Mouse (Mus musculus) forebrain, embryonic 10.5 days (tissue): ENCODE data around the gene Mrgprb8. TPM values are rescaled to one million over a fixed set of nuclear protein-coding genes. Genes with fewer than 3 reads are reported as not detected.
"Not testable (repeated sequence)": the region's sequence is repeated elsewhere in the genome, so short reads cannot be mapped to it uniquely, and the experiment has no call there.

Source experiments
- DNase-seq: peaks from one replicate; pipeline ENCODE4 v3.0.0-alpha.2; 2017; ENCODE audit warnings: low spot score; ENCODE audit errors: extremely low spot score
- H3K27ac ChIP-seq: fragments of 300-500 bp; sonication (generic); 2 replicates; pipeline ENCODE4 v1.5.1; 2016; ENCODE audit warnings: mild to moderate bottlenecking
- H3K27me3 ChIP-seq: fragments of 300-500 bp; sonication (generic); 2 replicates; pipeline ENCODE4 v1.6.1; 2016; ENCODE audit warnings: mild to moderate bottlenecking; ENCODE audit not compliant: poor library complexity, severe bottlenecking
- H3K36me3 ChIP-seq: fragments of 300-500 bp; sonication (generic); replicated peaks from 2 replicates; pipeline ENCODE4 v1.6.1; 2016; ENCODE audit warnings: mild to moderate bottlenecking, moderate library complexity
- H3K4me1 ChIP-seq: fragments of 300-500 bp; sonication (generic); 2 replicates; pipeline ENCODE4 v1.6.1; 2016
- H3K4me3 ChIP-seq: fragments of 300-500 bp; sonication (generic); 2 replicates; pipeline ENCODE4 v1.5.1; 2016; ENCODE audit warnings: mild to moderate bottlenecking, moderate library complexity
- H3K9me3 ChIP-seq: fragments of 300-500 bp; sonication (generic); 2 replicates; pipeline ENCODE4 v1.6.1; 2016; ENCODE audit warnings: mild to moderate bottlenecking, moderate library complexity
- whole genome bisulfite sequencing: fragments of 180-500 bp; shearing (Covaris S2); methylation state at CpG from one replicate; pipeline ENCODE4 v1.1.7; 2016; 5-methylcytosine and 5-hydroxymethylcytosine counted together
- polyA plus RNA-seq: library from polyadenylated mRNA; unstranded; fragments of >200 nt; fragmentation: Nextera tagmentation; extraction: Ambion mirVana; gene quantifications from 2 replicates; pipeline ENCODE4 v1.2.1, GENCODE M21; 2016

Gene Mrgprb8
- not detected in 2 replicates for polyA plus RNA-seq

GRCm38 (mm10) chr7:48388226-48388625 is at the start of gene Mrgprb8:
Gene Mrgprb8 (plus strand): TSS chr7:48388526.
- H3K27me3 ChIP-seq: no peaks in the 10 kb centered on the region
- no peak for DNase-seq
- 77% methylated on average over 2 of the region's 2 CpGs for WGBS
- no peak within 1 kb of the TSS for H3K4me3 ChIP-seq
- no peaks in the 10 kb centered on the region for H3K36me3 ChIP-seq
- H3K9me3 ChIP-seq: peaks cover 59% of the 10 kb centered on the region
- no peak within 1 kb of the TSS for H3K27ac ChIP-seq
- no peaks in the 10 kb centered on the region for H3K4me1 ChIP-seq

- not testable (repeated sequence) for DNase-seq, H3K27me3 ChIP-seq, H3K36me3 ChIP-seq, H3K27ac ChIP-seq, H3K4me1 ChIP-seq, H3K4me3 ChIP-seq
- WGBS: 86% methylated on average over 3 of the region's 3 CpGs
- H3K9me3 ChIP-seq: peaks cover 74% of the 10 kb centered on the region
Observed at GRCm38 (mm10) chr7:48435936-48436335, 47.6 kb downstream of the Mrgprb8 start.

- no peak for DNase-seq
- Histone ChIP-seq H3K36me3 (no peaks in the 10 kb centered on the region), H3K27me3 (no peaks in the 10 kb centered on the region), H3K27ac (no peak overlapping the region), H3K9me3 (peaks cover 75% of the 10 kb centered on the region), H3K4me1 (no peaks in the 10 kb centered on the region), H3K4me3 (no peak overlapping the region)
- 66% methylated on average over 3 of the region's 3 CpGs for WGBS
Observed at GRCm38 (mm10) chr7:48436581-48436980, 48.3 kb downstream of the Mrgprb8 start.

Other genes starting within 250 kb of the Mrgprb8 start
- gene Mrgprb5, start 219.5 kb upstream of the Mrgprb8 start, polyA plus RNA-seq: not detected in 2 replicates
- gene Mrgprb4, start 189.2 kb upstream of the Mrgprb8 start, polyA plus RNA-seq: not detected in 2 replicates
- gene Mrgprb1, start 67.8 kb downstream of the Mrgprb8 start, polyA plus RNA-seq: not detected in 2 replicates
- gene Mrgprx2, start 110.8 kb downstream of the Mrgprb8 start, polyA plus RNA-seq: not detected in 2 replicates
- gene Mrgprb2, start 169.6 kb downstream of the Mrgprb8 start, polyA plus RNA-seq: not detected in 2 replicates